ENCODE assay signal across 30 mouse cellular contexts in genomic region chr19:38077851-38078540, GRCm38 (mm10). TPM values are rescaled to one million over a fixed set of nuclear protein-coding genes. Genes with fewer than 3 reads are reported as not detected.
A peak's percentile ranks its signal among the peaks of the same experiment; 100 is the strongest.
DNase-seq lines count a peak whose midpoint lies in the region; ATAC-seq lines count a peak whose summit lies in the region.
"Had no signal": no experiment of that assay in that cellular context is flagged by ENCODE, and none has a peak within 500 bp of the region (broad histone marks: within the 10 kb centered on the region; RNA-seq: fewer than 3 reads in every experiment).

No protein-coding gene starts in this region.

- no peak for ATAC-seq in cerebellum, adult (ENCODE audit: insufficient number of reproducible peaks, low FRiP score, low TSS enrichment)
- ATAC-seq in intestine, embryonic 15.5 days: peak; percentile 70; the same call in 1 of the 2 replicates
- ATAC-seq: forebrain, postnatal 0 days had no signal

- no peaks in the 10 kb centered on the region for H3K9me3 ChIP-seq in intestine, embryonic 15.5 days
- H3K9me3 ChIP-seq: heart, embryonic 15.5 days; hindbrain, embryonic 15.5 days; liver, embryonic 15.5 days; lung, embryonic 15.5 days; midbrain, embryonic 12.5 days; stomach, embryonic 15.5 days had no signal

- H3K4me1 ChIP-seq in brown adipose tissue, adult 24 weeks (ENCODE audit: control insufficient read depth, insufficient read depth, insufficient read length, low read length): peaks cover 7% of the 10 kb centered on the region; the same call in 1 of the 2 replicates
- H3K4me1 ChIP-seq in intestine, embryonic 15.5 days (replicated peaks): no peaks in the 10 kb centered on the region
- H3K4me1 ChIP-seq: heart, embryonic 15.5 days; hindbrain, embryonic 15.5 days; liver, embryonic 15.5 days; lung, embryonic 15.5 days; midbrain, embryonic 12.5 days had no signal

- intact Hi-C loops in left cerebral cortex, postnatal 4 days (cut with DNase I): loop anchor here (10.0 kb wide), 1 partner anchor 287 kb away; no protein-coding TSS in a partner anchor
- intact Hi-C loops in left cerebral cortex, postnatal 14 days (cut with DNase I): no loop called here

- no peak overlapping the region for H3K9ac ChIP-seq in intestine, embryonic 15.5 days
- H3K9ac ChIP-seq: forebrain, postnatal 0 days; heart, embryonic 15.5 days; hindbrain, embryonic 15.5 days; liver, embryonic 15.5 days; lung, embryonic 15.5 days; midbrain, embryonic 12.5 days; stomach, embryonic 15.5 days had no signal

- H3K36me3 ChIP-seq in intestine, embryonic 15.5 days: peaks cover 7% of the 10 kb centered on the region; the same call in 1 of the 2 replicates
- H3K36me3 ChIP-seq: hindbrain, embryonic 15.5 days had no signal

- H3K4me2 ChIP-seq in intestine, embryonic 15.5 days (replicated peaks): no peak overlapping the region
- H3K4me2 ChIP-seq: heart, embryonic 15.5 days; hindbrain, embryonic 15.5 days; liver, embryonic 15.5 days; lung, embryonic 15.5 days; midbrain, embryonic 12.5 days; stomach, embryonic 15.5 days had no signal

- no peak overlapping the region for H3K4me3 ChIP-seq in brown adipose tissue, adult 24 weeks (ENCODE audit: insufficient read depth, low read depth, low read length)
- H3K4me3 ChIP-seq in intestine, embryonic 15.5 days (replicated peaks): no peak overlapping the region
- H3K4me3 ChIP-seq: heart, adult 2 months; heart, embryonic 15.5 days; hindbrain, embryonic 15.5 days; liver, embryonic 15.5 days; lung, embryonic 15.5 days; midbrain, embryonic 12.5 days; stomach, embryonic 15.5 days had no signal

- 50% methylated on average over 3 of the region's 3 CpGs for WGBS in intestine, embryonic 15.5 days

- peak; percentile 8 for DNase-seq in cerebellum, adult 11-12 months
- DNase-seq in left cerebral cortex, postnatal 4 days: peak; percentile 13
- DNase-seq in left cerebral cortex, postnatal 14 days (ENCODE audit: low spot score in 2 of 2): no peak
- DNase-seq in testis, postnatal 10 days (ENCODE audit: low spot score): no peak
- no peak for DNase-seq in urinary bladder, postnatal 14 days (ENCODE audit: low spot score)
- DNase-seq: adrenal gland, postnatal 36 days; forebrain, postnatal 0 days; gastrocnemius, postnatal 25 days; heart, adult 2 months; heart, postnatal 4 days; kidney, adult 11 months; kidney, postnatal 4 days; lung, postnatal 36 days; right cerebral cortex, postnatal 25 days; thymus, adult 18-20 months; thymus, postnatal 36 days had no signal

- peak overlapping the region; percentile 64 for H3K27ac ChIP-seq in brown adipose tissue, adult 24 weeks (replicated peaks; ENCODE audit: low read depth, low read length)
- no peak overlapping the region for H3K27ac ChIP-seq in intestine, embryonic 15.5 days
- H3K27ac ChIP-seq: heart, adult 2 months; heart, embryonic 15.5 days; hindbrain, embryonic 15.5 days; liver, embryonic 15.5 days; lung, embryonic 15.5 days; midbrain, embryonic 12.5 days; stomach, embryonic 15.5 days had no signal

- no peaks in the 10 kb centered on the region for H3K27me3 ChIP-seq in intestine, embryonic 15.5 days (replicated peaks)
- H3K27me3 ChIP-seq: heart, embryonic 15.5 days; hindbrain, embryonic 15.5 days; liver, embryonic 15.5 days; lung, embryonic 15.5 days; midbrain, embryonic 12.5 days; stomach, embryonic 15.5 days had no signal

RNA-seq across cellular contexts. Expression of gene Ffar4, which starts 18.9 kb away (rescaled TPM):
- total RNA-seq in left cerebral cortex, postnatal 4 days (2021): under 1 TPM; 0.24 to 0.28 TPM
- not detected for total RNA-seq in left cerebral cortex, postnatal 14 days (2021)
- 13.8 and 36.9 TPM in 2 replicates for polyA plus RNA-seq in brown adipose tissue, adult 24 weeks (2012; ENCODE audit: insufficient read depth, insufficient read length, missing spikeins)
- polyA plus RNA-seq in intestine, embryonic 15.5 days (2015; fragmentation: Nextera tagmentation; extraction: Ambion mirVana): 7.0 and 9.0 TPM in 2 replicates
- total RNA-seq: left cerebral cortex, postnatal 25 days; neutrophil, adult 5-6 weeks had no signal
- polyA plus RNA-seq: embryonic facial prominence, embryonic 11.5 days; forebrain, embryonic 11.5 days; midbrain, embryonic 12.5 days had no signal

RNA-seq across cellular contexts. Expression of gene Cep55, which starts 23.2 kb away (rescaled TPM):
- 1 to 10 TPM; 1.8 to 3.3 TPM for total RNA-seq in left cerebral cortex, postnatal 4 days (2021)
- under 1 TPM; 0.57 to 0.66 TPM for total RNA-seq in left cerebral cortex, postnatal 14 days (2021)
- polyA plus RNA-seq in brown adipose tissue, adult 24 weeks (2012; ENCODE audit: insufficient read depth, insufficient read length, missing spikeins): not detected in 2 replicates
- polyA plus RNA-seq in intestine, embryonic 15.5 days (2015; fragmentation: Nextera tagmentation; extraction: Ambion mirVana): 23.7 and 28.9 TPM in 2 replicates

RNA-seq across cellular contexts. Expression of gene Myof, which starts 34.6 kb away (rescaled TPM):
- 1 to 10 TPM; 8.0 to 8.9 TPM for total RNA-seq in left cerebral cortex, postnatal 4 days (2021)
- total RNA-seq in left cerebral cortex, postnatal 14 days (2021): 1 to 10 TPM; 5.9 to 6.4 TPM
- 4.4 and 5.5 TPM in 2 replicates for polyA plus RNA-seq in brown adipose tissue, adult 24 weeks (2012; ENCODE audit: insufficient read depth, insufficient read length, missing spikeins)
- 9.4 and 10.1 TPM in 2 replicates for polyA plus RNA-seq in intestine, embryonic 15.5 days (2015; fragmentation: Nextera tagmentation; extraction: Ambion mirVana)

RNA-seq across cellular contexts. Expression of gene Rbp4, which starts 47.1 kb away (rescaled TPM):
- total RNA-seq in left cerebral cortex, postnatal 4 days (2021): 1 to 10 TPM; 3.2 to 4.6 TPM
- total RNA-seq in left cerebral cortex, postnatal 14 days (2021): 10 to 100 TPM; 23.3 to 23.6 TPM
- 193 and 359 TPM in 2 replicates for polyA plus RNA-seq in brown adipose tissue, adult 24 weeks (2012; ENCODE audit: insufficient read depth, insufficient read length, missing spikeins)
- 86.5 and 87.7 TPM in 2 replicates for polyA plus RNA-seq in intestine, embryonic 15.5 days (2015; fragmentation: Nextera tagmentation; extraction: Ambion mirVana)
- total RNA-seq: neutrophil, adult 5-6 weeks had no signal

RNA-seq across cellular contexts. Expression of gene Pde6c, which starts 54.6 kb away (rescaled TPM):
- under 1 TPM in 1 of 2 experiments, not detected in 1; 0.24 TPM for total RNA-seq in left cerebral cortex, postnatal 4 days (2021)
- total RNA-seq in left cerebral cortex, postnatal 14 days (2021): under 1 TPM; 0.53 to 0.87 TPM
- polyA plus RNA-seq in brown adipose tissue, adult 24 weeks (2012; ENCODE audit: insufficient read depth, insufficient read length, missing spikeins): not detected in 2 replicates
- 0.15 and 0.24 TPM in 2 replicates for polyA plus RNA-seq in intestine, embryonic 15.5 days (2015; fragmentation: Nextera tagmentation; extraction: Ambion mirVana)
- total RNA-seq: adrenal gland, postnatal 36 days; forebrain, postnatal 0 days; gastrocnemius, postnatal 25 days; heart, adult 2 months; heart, postnatal 4 days; neutrophil, adult 5-6 weeks had no signal
- polyA plus RNA-seq: embryonic facial prominence, embryonic 11.5 days; forebrain, embryonic 11.5 days; heart, adult 2 months; heart, embryonic 15.5 days; lung, embryonic 15.5 days; spleen, adult 2 months had no signal

Comparison
In these comparisons a context has a peak if more than half of its experiments do, and no peak if none do; other contexts are left out.
1. DNase-seq: peak in cerebellum, adult 11-12 months (single experiment) and left cerebral cortex, postnatal 4 days (single experiment); none in left cerebral cortex, postnatal 14 days (0 of 2), testis, postnatal 10 days (single experiment) and urinary bladder, postnatal 14 days (single experiment).